Mouse (Mus musculus) G1E (cell line): ENCODE measurements at regions not wholly inside any gene's neighbourhood (a gene's known extent, or its start where the extent isn't known, plus 50 kb on each side); places are given as distances from the start of the nearest gene placed in this dataset.

Experiments used
- CTCF ChIP-seq: IDR thresholded peaks from 2 replicates; pipeline ENCODE4 v1.5.1; 2012; ENCODE audit warnings: low read depth, low read length, inconsistent platforms, mixed read lengths
- GATA1 ChIP-seq: IDR thresholded peaks from 2 replicates; pipeline ENCODE4 v1.6.1; 2012; ENCODE audit warnings: borderline replicate concordance, low read length, inconsistent platforms, mixed read lengths

DNA sequence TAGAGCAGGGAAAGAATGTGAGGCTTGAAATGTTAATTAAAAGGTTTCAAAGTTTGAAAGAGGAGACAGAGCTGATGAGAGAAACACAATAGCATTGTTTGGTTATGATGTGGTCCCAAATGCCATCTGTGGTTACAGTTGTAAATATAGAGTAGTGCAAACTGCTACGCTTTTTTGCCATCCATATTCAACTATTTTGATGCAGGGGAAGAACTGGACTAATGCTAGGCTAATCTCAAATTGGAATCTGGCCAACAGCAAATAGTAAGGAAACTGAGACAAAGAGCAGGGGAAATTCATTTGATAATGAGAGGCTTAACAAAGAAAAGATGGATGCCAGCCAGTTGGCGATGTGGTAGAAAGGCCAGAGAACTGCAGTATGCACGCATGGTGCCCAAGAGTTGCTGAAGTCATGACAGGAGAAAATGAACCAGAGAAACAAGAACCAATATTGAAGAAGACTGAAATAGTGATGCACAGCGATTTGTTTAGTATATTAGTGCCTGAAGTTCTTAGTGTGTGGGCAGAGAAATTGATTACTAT, 87.0 kb upstream of the E2f7 start:
- TF ChIP-seq CTCF (no peak), GATA1 (no peak)
